Mouse (Mus musculus): ENCODE data around the gene Fam89b.
A peak's percentile ranks its signal among the peaks of the same experiment; 100 is the strongest.

The Fam89b gene

GRCm38 (mm10) chr19:5740320-5741317 lies 11.2 kb upstream of the Fam89b start, which contains the start of gene Ltbp3:
Ltbp3 (plus strand) TSS chr19:5740904.
- ATAC-seq (ENCODE audit: insufficient number of reproducible peaks, low FRiP score, low TSS enrichment): no peak

GRCm38 (mm10) chr19:5739446-5739845 lies 10.0 kb upstream of the Fam89b start:
- no peak for ATAC-seq (ENCODE audit: insufficient number of reproducible peaks, low FRiP score, low TSS enrichment)

GRCm38 (mm10) chr19:5734325-5734724 lies 4.9 kb upstream of the Fam89b start:
- no peak for ATAC-seq (ENCODE audit: insufficient number of reproducible peaks, low FRiP score, low TSS enrichment)

GRCm38 (mm10) chr19:5731264-5731978 lies 2.0 kb upstream of the Fam89b start:
- peak; percentile 52; the same call in 1 of the 2 replicates for ATAC-seq (ENCODE audit: insufficient number of reproducible peaks, low FRiP score, low TSS enrichment)

GRCm38 (mm10) chr19:5730314-5731186 lies 1.1 kb upstream of the Fam89b start:
- no peak for ATAC-seq (ENCODE audit: insufficient number of reproducible peaks, low FRiP score, low TSS enrichment)

- ATAC-seq (ENCODE audit: insufficient number of reproducible peaks, low FRiP score, low TSS enrichment): no peak
Observed at GRCm38 (mm10) chr19:5728631-5729443, 616 bp downstream of the Fam89b start.

- no peak; the same call in 1 of the 2 replicates for ATAC-seq (ENCODE audit: insufficient number of reproducible peaks, low FRiP score, low TSS enrichment)
Observed at GRCm38 (mm10) chr19:5727701-5728100, 1.8 kb downstream of the Fam89b start.

- ATAC-seq (ENCODE audit: insufficient number of reproducible peaks, low FRiP score, low TSS enrichment): no peak
Observed at GRCm38 (mm10) chr19:5726961-5727578, 2.4 kb downstream of the Fam89b start.

GRCm38 (mm10) chr19:5725767-5726515 lies 3.5 kb downstream of the Fam89b start, which contains the start of gene Ehbp1l1:
Ehbp1l1 (minus strand) TSS chr19:5726317.
- no peak for ATAC-seq (ENCODE audit: insufficient number of reproducible peaks, low FRiP score, low TSS enrichment)

GRCm38 (mm10) chr19:5725029-5725707 lies 4.3 kb downstream of the Fam89b start:
- no peak for ATAC-seq (ENCODE audit: insufficient number of reproducible peaks, low FRiP score, low TSS enrichment)

- ATAC-seq (ENCODE audit: insufficient number of reproducible peaks, low FRiP score, low TSS enrichment): no peak
Observed at GRCm38 (mm10) chr19:5724549-5724941, 4.9 kb downstream of the Fam89b start.

- no peak for ATAC-seq (ENCODE audit: insufficient number of reproducible peaks, low FRiP score, low TSS enrichment)
Observed at GRCm38 (mm10) chr19:5723934-5724548, 5.4 kb downstream of the Fam89b start.

- ATAC-seq (ENCODE audit: insufficient number of reproducible peaks, low FRiP score, low TSS enrichment): no peak
Observed at GRCm38 (mm10) chr19:5722848-5723425, 6.5 kb downstream of the Fam89b start.

GRCm38 (mm10) chr19:5721233-5721632 lies 8.2 kb downstream of the Fam89b start:
- ATAC-seq (ENCODE audit: insufficient number of reproducible peaks, low FRiP score, low TSS enrichment): no peak

GRCm38 (mm10) chr19:5716955-5717354 lies 12.5 kb downstream of the Fam89b start:
- no peak for ATAC-seq (ENCODE audit: insufficient number of reproducible peaks, low FRiP score, low TSS enrichment)

GRCm38 (mm10) chr19:5715793-5716688 lies 13.4 kb downstream of the Fam89b start:
- ATAC-seq (ENCODE audit: insufficient number of reproducible peaks, low FRiP score, low TSS enrichment): 0 out of 2 replicates have a peak, but pooled peaks have one; percentile 45

Measured in cerebellum, adult (tissue).